Mouse (Mus musculus) R1 (cell line): ENCODE data around the gene Tsc22d4.

Experiments used
- DNase-seq: peaks from one replicate; pipeline ENCODE4 v3.0.0-alpha.2; 2018; ENCODE audit warnings: low read depth, low spot score

Gene Tsc22d4

DNA sequence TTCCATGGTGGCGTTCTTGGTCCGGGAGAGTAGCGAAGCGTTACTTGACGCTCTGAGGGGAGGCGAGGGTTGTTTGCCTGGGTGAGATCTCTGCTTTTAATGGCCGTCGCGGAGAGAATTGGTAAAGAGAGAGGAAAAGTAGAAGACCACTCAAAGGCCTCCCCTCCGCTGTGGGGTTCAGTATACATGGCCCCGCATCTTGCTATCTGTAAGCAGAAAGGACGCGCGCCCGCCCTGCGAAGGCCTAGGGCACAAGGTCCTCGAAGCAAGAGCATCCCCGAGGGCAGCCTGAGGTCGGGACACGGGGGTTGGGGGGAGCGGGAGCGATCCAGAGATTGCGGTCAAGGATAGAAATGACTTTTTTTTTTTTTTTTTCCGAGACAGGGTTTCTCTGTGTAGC is 42.6 kb downstream of the Tsc22d4 start:
- no peak for DNase-seq

DNA sequence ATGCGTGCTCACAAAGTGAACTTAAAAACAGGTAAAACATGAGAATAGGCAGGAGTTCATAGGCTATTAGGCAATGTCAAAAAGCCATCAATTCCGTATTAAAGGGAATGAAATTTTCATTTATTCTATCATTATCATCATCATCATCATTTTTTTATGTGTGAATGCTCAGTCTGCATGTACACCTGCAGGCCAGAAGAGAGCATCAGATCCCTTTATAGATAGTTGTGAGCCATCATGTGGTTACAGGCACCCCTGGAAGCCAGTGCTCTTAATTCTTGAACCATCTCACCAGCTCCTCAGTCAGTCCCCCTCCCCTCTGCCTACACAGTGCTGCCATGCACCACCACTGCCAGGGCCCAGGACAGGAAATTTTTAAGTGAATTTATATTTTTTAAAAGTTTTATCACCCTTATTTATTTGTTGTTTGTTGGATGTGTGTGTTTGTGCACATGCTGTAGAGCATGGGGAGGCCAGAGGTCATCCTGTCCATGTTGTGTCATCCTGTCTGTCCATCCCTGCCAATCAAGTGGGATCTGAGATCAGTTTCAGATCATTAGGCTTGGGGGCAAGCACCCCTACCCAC is 43.5 kb downstream of the Tsc22d4 start:
- no peak for DNase-seq

DNA sequence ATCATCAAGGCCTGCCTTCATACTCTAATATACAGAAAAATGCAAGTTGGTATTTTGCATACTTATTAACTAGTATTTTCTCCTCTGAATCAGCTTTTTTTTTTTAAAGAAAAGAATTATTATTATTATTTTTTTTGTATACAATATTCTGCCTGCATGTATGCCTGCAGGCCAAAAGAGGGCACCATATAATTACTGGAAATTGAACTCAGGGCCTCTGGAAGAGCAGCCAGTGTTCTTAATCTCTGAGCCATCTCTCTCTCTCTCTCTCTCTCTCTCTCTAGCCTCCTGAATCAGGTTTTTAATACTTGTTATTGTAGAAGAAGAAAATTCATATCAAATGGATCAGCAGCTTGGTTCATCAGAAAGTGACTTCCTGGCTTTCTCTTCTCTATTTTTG is 46.0 kb downstream of the Tsc22d4 start:
- no peak for DNase-seq

DNA sequence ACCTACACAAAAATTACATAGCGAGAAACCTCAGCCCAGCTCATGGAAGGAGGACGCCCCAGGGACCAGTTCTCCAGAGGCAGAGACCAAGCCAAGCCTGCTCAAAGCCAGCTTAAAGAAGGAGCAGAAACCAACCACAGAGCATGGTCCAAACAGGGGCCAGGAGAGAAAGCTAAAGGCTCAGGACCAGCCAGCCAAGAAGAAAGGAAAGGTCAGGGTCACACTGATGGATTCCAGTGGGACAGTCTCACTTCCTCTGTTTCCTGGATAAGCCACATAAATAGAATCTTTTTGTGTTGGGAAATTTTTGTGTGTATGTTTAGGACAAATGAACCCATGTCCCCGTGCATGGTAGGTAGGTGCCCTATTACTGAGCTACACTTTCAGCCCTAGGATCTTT is 51.1 kb downstream of the Tsc22d4 start:
- no peak for DNase-seq

DNA sequence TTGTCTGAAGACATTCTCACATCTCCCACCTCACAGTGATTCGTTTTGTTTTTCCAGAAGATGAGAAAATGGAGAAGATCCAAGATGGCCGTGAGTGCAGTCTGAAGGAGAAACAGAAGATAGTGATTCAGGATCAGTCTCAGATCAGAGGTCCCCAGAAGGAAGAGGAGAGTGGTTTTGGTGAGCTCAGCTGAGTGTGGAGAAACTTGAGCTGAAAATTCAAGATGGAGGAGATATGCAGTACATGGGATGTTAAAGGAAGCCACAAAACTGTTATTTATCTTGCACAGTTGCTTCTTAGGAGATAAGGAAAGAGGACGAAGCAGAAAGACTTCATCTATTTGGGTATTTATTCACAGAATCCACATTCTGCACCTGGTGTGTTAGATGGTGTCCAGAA is 55.4 kb downstream of the Tsc22d4 start:
- no peak for DNase-seq

DNA sequence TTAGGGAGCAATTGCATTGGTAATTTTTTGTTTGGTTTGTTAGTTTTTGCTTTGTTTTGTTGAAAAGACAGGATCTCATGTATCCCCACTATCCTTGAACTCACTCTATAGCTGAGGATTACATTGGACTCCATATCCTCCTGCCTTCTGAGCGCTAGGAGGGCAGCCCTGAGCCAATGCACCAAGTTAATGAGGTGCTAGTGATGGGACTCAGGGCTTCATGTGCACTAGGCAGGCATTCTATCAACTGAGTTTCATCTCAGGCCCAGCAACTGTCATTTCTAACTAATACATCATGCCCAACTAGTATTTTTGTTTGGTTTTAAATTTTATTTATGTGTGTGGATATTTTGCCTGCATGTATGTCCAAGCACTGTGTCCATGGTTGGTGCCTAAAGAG is 60.6 kb downstream of the Tsc22d4 start:
- DNase-seq: no peak

DNA sequence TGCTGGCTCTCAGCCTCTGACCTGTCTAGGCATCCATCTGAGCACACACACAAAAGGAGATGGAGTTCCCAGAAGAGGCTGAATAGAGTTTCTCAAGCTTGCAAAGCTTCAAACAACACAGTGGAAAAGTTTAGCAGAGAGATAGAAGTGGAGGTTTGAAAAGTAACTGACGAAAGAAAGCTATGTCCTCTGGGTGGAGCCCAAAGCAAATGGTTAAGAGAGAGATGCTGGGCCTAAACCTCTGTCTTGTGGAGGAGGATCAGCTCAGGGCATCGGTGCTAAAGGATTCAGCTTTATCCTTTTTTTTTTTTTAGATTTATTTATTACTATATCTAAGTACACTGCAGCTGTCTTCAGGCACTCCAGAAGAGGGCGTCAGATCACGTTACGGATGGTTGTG is 62.8 kb downstream of the Tsc22d4 start:
- no peak for DNase-seq

DNA sequence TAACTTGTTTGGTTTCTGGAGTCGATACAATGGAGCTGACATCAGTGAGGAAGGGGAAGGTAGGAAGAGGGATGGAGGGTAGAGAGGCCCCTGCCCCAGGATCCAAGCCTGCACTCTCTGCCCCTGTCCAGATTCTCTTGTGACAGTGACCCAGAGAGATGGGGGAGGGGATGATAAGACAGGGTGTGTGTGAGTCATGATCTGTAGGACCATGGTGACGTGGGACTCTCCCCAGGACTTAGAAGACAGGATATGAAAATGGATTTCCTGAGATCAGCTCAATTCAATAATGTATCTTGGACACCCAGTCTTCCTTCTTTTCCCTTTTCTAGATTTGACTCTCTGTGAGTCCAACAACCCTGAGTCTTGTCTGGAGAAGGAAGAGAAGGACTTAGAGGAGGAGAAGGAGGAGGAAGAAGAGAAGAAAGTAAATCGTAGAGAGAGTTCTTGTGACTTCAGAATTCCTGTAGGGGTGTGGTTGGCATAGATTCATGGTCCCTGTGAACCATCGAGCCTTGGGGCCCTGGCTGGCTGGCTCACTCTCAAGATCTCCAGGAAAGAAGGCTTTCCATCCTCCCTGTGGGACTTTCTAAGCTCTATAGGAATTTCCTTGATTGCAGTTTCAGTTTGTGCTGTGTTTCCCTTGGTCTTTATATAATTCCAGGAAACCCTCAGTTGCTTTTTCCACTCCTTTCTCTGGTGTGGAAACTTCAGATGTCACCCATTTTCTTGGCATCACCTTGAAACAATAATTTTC is 72.1 kb downstream of the Tsc22d4 start:
- DNase-seq: no peak
